Mouse (Mus musculus) liver, embryonic 15.5 days (tissue): Measurements from ENCODE around the gene Zmiz1. TPM values are rescaled to one million over a fixed set of nuclear protein-coding genes. Genes with fewer than 3 reads are reported as not detected.
A peak's percentile ranks its signal among the peaks of the same experiment; 100 is the strongest.

Experiments used
- ATAC-seq: fragments of 200-750 bp; cut with Nextera tagmentation; 2 replicates; pipeline ENCODE4 v1.8.0; 2017; ENCODE audit warnings: moderate number of reproducible peaks, mild to moderate bottlenecking, moderate library complexity; ENCODE audit not compliant: insufficient read depth
- H3K27ac ChIP-seq: fragments of 300-500 bp; sonication (generic); replicated peaks from 2 replicates; pipeline ENCODE4 v1.5.1; 2015; ENCODE audit warnings: mild to moderate bottlenecking, inconsistent platforms
- H3K27me3 ChIP-seq: fragments of 300-500 bp; sonication (generic); 2 replicates; pipeline ENCODE4 v1.6.1; 2015; ENCODE audit warnings: mild to moderate bottlenecking, inconsistent platforms
- H3K36me3 ChIP-seq: fragments of 300-500 bp; sonication (generic); replicated peaks from 2 replicates; pipeline ENCODE4 v1.6.1; 2015; ENCODE audit warnings: moderate library complexity, mild to moderate bottlenecking, inconsistent platforms
- H3K4me1 ChIP-seq: fragments of 300-500 bp; sonication (generic); replicated peaks from 2 replicates; pipeline ENCODE4 v1.6.1; 2015; ENCODE audit warnings: inconsistent platforms
- H3K4me2 ChIP-seq: fragments of 300-500 bp; sonication (generic); 2 replicates; pipeline ENCODE4 v1.6.1; 2015; ENCODE audit warnings: moderate library complexity, mild to moderate bottlenecking, inconsistent platforms
- H3K4me3 ChIP-seq: fragments of 300-500 bp; sonication (generic); replicated peaks from 2 replicates; pipeline ENCODE4 v1.5.1; 2015; ENCODE audit warnings: mild to moderate bottlenecking, inconsistent platforms
- H3K9ac ChIP-seq: fragments of 300-500 bp; sonication (generic); 2 replicates; pipeline ENCODE4 v1.6.1; 2015; ENCODE audit warnings: moderate library complexity, mild to moderate bottlenecking, inconsistent platforms
- H3K9me3 ChIP-seq: fragments of 300-500 bp; sonication (generic); replicated peaks from 2 replicates; pipeline ENCODE4 v1.6.1; 2016; ENCODE audit warnings: inconsistent platforms
- WGBS: fragments of 180-500 bp; shearing (Covaris S2); methylation state at CpG from one replicate; pipeline ENCODE4 v1.1.7; 2015; ENCODE audit warnings: mixed read lengths; ENCODE audit not compliant: insufficient replicate concordance; 5-methylcytosine and 5-hydroxymethylcytosine counted together
- polyA plus RNA-seq: library from polyadenylated mRNA; unstranded; fragments of >200 nt; fragmentation: Nextera tagmentation; extraction: Ambion mirVana; gene quantifications from 2 replicates; pipeline ENCODE4 v1.2.1, GENCODE M21; 2015

The Zmiz1 gene
- polyA plus RNA-seq, 1 experiment from 2014 or later = 4.3 TPM

- no peaks in the 10 kb centered on the region for H3K27me3 ChIP-seq
- H3K27ac ChIP-seq = 0 out of 2 replicates have a peak overlapping the region, but pooled peaks have one; percentile 30
- peaks cover 3% of the 10 kb centered on the region for H3K36me3 ChIP-seq
- H3K4me3 ChIP-seq = no peak overlapping the region
- H3K4me1 ChIP-seq = peaks cover 90% of the 10 kb centered on the region
- H3K4me2 ChIP-seq = no peak overlapping the region
- peak; percentile 25; the same call in 1 of the 2 replicates for ATAC-seq
- WGBS = 60% methylated on average over 5 of the region's 5 CpGs
- no peak overlapping the region for H3K9ac ChIP-seq
- H3K9me3 ChIP-seq = no peaks in the 10 kb centered on the region
These were observed 49.8 kb downstream of the Zmiz1 start for GRCm38 (mm10) chr14:25508757-25509139.

GRCm38 (mm10) chr14:25509450-25510129 is 50.6 kb downstream of the Zmiz1 start:
- no peaks in the 10 kb centered on the region; the same call in 1 of the 2 replicates for H3K36me3 ChIP-seq
- no peak overlapping the region for H3K4me2 ChIP-seq
- no peaks in the 10 kb centered on the region for H3K27me3 ChIP-seq
- H3K4me1 ChIP-seq = peaks cover 88% of the 10 kb centered on the region
- H3K9ac ChIP-seq = no peak overlapping the region
- 84% methylated on average over 20 of the region's 20 CpGs for WGBS
- no peak overlapping the region for H3K4me3 ChIP-seq
- H3K9me3 ChIP-seq = no peaks in the 10 kb centered on the region
- no peak overlapping the region; the same call in 1 of the 2 replicates for H3K27ac ChIP-seq
- no peak for ATAC-seq

- Histone ChIP-seq H3K4me2 (no peak overlapping the region), H3K27ac (no peak overlapping the region; the same call in 1 of the 2 replicates), H3K36me3 (no peaks in the 10 kb centered on the region; the same call in 1 of the 2 replicates), H3K9ac (no peak overlapping the region), H3K27me3 (no peaks in the 10 kb centered on the region), H3K4me3 (no peak overlapping the region), H3K9me3 (no peaks in the 10 kb centered on the region), H3K4me1 (peaks cover 88% of the 10 kb centered on the region)
- no peak for ATAC-seq
- WGBS = 72% methylated on average over 3 of the region's 3 CpGs
These were observed 51.4 kb downstream of the Zmiz1 start for GRCm38 (mm10) chr14:25510362-25510761.

DNA sequence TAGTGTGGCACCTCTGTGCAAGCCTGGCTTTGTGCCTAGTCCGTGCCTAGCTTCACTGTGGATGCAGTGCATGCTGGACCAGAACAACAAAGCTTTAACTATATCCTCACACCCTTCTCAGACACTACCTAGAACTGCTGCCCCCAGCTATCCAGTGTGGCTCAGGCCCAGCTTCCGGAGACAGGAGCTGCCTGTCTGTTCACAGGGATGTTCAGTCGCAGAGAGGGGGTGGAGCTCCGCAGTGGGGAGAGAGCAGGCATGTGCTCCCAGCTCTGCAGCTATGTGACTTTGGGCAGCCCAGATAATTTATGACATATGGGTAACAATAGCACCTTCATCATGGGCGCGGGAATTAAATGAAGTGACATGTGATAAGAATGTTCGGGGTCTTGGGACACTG is 52.0 kb downstream of the Zmiz1 start:
- peaks cover 88% of the 10 kb centered on the region for H3K4me1 ChIP-seq
- no peak for ATAC-seq
- H3K4me3 ChIP-seq = no peak overlapping the region
- H3K27ac ChIP-seq = no peak overlapping the region
- no peak overlapping the region for H3K4me2 ChIP-seq
- 53% methylated on average over 7 of the region's 7 CpGs for WGBS
- no peak overlapping the region for H3K9ac ChIP-seq
- H3K9me3 ChIP-seq = no peaks in the 10 kb centered on the region
- H3K27me3 ChIP-seq = no peaks in the 10 kb centered on the region
- H3K36me3 ChIP-seq = no peaks in the 10 kb centered on the region; the same call in 1 of the 2 replicates

DNA sequence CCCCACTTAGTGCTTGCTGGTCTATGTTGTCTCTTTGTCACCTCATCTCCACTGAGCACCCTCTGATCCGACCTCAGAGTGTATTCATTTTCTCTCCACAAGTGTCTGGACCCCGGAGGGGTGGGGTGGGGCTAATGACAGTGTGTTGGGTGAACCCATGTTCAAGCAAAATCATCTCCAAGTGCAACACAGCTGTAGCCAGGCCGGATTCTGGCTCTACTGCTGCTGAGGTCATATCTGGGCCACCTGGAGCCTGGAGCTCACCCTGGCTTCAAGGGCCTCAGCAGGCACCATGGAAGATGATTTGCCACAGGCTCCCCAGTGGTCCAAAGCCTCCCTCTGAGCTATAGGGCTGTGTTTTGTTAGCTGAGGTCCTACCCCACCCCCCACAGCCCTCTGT is 52.6 kb downstream of the Zmiz1 start:
- Histone ChIP-seq H3K27ac (no peak overlapping the region), H3K27me3 (no peaks in the 10 kb centered on the region), H3K4me3 (no peak overlapping the region), H3K4me2 (no peak overlapping the region), H3K9ac (no peak overlapping the region), H3K9me3 (no peaks in the 10 kb centered on the region), H3K36me3 (no peaks in the 10 kb centered on the region; the same call in 1 of the 2 replicates), H3K4me1 (peaks cover 90% of the 10 kb centered on the region)
- no peak for ATAC-seq
- WGBS = 43% methylated on average over 3 of the region's 3 CpGs

DNA sequence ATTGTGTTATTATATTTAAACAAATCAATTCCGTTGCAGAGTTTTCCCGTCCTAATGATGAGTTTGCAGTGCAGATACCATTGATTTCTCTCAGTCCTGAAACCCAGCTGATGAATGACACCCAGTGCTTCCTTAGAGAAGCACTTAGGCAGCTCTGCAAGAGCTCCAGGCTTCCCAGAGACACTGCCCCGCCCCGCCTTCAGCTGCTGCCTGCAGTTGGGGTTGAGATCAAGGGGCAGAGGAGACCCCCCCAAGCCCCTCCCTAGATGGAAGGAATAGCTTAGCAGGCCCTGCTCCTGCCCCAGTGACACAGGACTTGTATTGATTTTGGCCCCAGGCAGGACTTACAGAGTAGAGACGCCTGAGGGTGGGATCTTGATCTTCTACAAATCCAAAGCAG is 53.0 kb downstream of the Zmiz1 start:
- no peaks in the 10 kb centered on the region for H3K27me3 ChIP-seq
- H3K9ac ChIP-seq = no peak overlapping the region
- no peaks in the 10 kb centered on the region; the same call in 1 of the 2 replicates for H3K36me3 ChIP-seq
- 50% methylated on average over 5 of the region's 5 CpGs for WGBS
- peaks cover 90% of the 10 kb centered on the region for H3K4me1 ChIP-seq
- no peak overlapping the region for H3K27ac ChIP-seq
- ATAC-seq = no peak
- no peak overlapping the region for H3K4me3 ChIP-seq
- no peaks in the 10 kb centered on the region for H3K9me3 ChIP-seq
- no peak overlapping the region for H3K4me2 ChIP-seq

DNA sequence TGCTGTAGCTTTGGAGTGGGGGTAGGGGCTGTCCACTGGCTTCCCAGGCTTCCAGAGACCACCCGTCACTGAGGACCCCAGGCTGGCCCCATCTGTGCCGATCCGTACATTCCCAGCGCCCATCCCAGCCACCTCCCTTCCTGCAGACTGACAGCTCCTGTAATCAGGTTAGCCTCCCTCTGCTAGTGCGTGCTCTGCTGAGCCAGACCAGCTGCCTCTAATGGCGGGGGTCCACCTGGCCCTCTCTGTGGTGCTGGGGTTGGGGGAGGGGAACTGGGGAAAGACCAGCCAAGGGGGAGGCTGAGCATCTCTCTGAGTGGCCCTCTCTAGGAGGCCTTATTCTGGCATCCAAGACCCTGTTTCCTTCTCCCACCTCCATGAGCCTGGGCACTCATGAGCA is 53.8 kb downstream of the Zmiz1 start:
- H3K27ac ChIP-seq = no peak overlapping the region
- no peaks in the 10 kb centered on the region for H3K27me3 ChIP-seq
- no peak overlapping the region for H3K9ac ChIP-seq
- WGBS = 71% methylated on average over 6 of the region's 6 CpGs
- no peak for ATAC-seq
- no peak overlapping the region for H3K4me2 ChIP-seq
- H3K4me3 ChIP-seq = no peak overlapping the region
- no peaks in the 10 kb centered on the region for H3K9me3 ChIP-seq
- no peaks in the 10 kb centered on the region; the same call in 1 of the 2 replicates for H3K36me3 ChIP-seq
- H3K4me1 ChIP-seq = peaks cover 94% of the 10 kb centered on the region

DNA sequence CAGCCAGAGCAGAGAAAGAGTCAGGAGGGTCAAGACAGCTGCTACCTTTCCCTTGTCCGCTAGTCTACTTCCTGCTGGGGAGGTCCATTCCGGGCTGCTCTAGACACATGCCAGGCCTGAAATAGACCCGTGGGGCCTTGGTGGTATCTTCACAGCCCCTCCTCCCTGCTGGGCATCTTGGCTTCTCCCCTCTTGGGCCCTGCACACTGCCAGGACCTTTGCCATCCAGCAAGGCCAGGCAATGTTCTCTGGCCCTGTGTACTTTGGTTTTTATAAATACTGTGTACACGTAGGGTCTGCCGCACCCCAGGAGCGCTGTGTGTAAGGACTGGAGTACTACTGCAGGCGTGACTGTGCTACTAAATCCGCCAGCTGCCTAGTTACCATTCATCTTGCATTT is 54.5 kb downstream of the Zmiz1 start:
- Histone ChIP-seq H3K4me1 (peaks cover 93% of the 10 kb centered on the region), H3K4me3 (no peak overlapping the region), H3K9ac (no peak overlapping the region), H3K27ac (no peak overlapping the region; the same call in 1 of the 2 replicates), H3K27me3 (no peaks in the 10 kb centered on the region), H3K9me3 (no peaks in the 10 kb centered on the region), H3K4me2 (no peak overlapping the region), H3K36me3 (no peaks in the 10 kb centered on the region; the same call in 1 of the 2 replicates)
- WGBS = 51% methylated on average over 8 of the region's 8 CpGs
- ATAC-seq = no peak

- H3K4me2 ChIP-seq = no peak overlapping the region
- no peak overlapping the region for H3K9ac ChIP-seq
- H3K27me3 ChIP-seq = no peaks in the 10 kb centered on the region
- no peak for ATAC-seq
- no peak overlapping the region for H3K4me3 ChIP-seq
- no peaks in the 10 kb centered on the region for H3K36me3 ChIP-seq
- H3K27ac ChIP-seq = no peak overlapping the region; the same call in 1 of the 2 replicates
- H3K9me3 ChIP-seq = no peaks in the 10 kb centered on the region
- WGBS = 71% methylated on average over 2 of the region's 2 CpGs
- peaks cover 94% of the 10 kb centered on the region for H3K4me1 ChIP-seq
These were observed 56.0 kb downstream of the Zmiz1 start for GRCm38 (mm10) chr14:25514943-25515512.

GRCm38 (mm10) chr14:25515924-25516323 is 56.9 kb downstream of the Zmiz1 start:
- H3K9ac ChIP-seq = no peak overlapping the region
- no peak overlapping the region for H3K4me3 ChIP-seq
- no peak for ATAC-seq
- peaks cover 94% of the 10 kb centered on the region for H3K4me1 ChIP-seq
- H3K4me2 ChIP-seq = no peak overlapping the region
- no peaks in the 10 kb centered on the region for H3K27me3 ChIP-seq
- peak overlapping the region; percentile 81; the same call in 1 of the 2 replicates for H3K27ac ChIP-seq
- 71% methylated on average over 9 of the region's 9 CpGs for WGBS
- no peaks in the 10 kb centered on the region for H3K9me3 ChIP-seq
- no peaks in the 10 kb centered on the region for H3K36me3 ChIP-seq

DNA sequence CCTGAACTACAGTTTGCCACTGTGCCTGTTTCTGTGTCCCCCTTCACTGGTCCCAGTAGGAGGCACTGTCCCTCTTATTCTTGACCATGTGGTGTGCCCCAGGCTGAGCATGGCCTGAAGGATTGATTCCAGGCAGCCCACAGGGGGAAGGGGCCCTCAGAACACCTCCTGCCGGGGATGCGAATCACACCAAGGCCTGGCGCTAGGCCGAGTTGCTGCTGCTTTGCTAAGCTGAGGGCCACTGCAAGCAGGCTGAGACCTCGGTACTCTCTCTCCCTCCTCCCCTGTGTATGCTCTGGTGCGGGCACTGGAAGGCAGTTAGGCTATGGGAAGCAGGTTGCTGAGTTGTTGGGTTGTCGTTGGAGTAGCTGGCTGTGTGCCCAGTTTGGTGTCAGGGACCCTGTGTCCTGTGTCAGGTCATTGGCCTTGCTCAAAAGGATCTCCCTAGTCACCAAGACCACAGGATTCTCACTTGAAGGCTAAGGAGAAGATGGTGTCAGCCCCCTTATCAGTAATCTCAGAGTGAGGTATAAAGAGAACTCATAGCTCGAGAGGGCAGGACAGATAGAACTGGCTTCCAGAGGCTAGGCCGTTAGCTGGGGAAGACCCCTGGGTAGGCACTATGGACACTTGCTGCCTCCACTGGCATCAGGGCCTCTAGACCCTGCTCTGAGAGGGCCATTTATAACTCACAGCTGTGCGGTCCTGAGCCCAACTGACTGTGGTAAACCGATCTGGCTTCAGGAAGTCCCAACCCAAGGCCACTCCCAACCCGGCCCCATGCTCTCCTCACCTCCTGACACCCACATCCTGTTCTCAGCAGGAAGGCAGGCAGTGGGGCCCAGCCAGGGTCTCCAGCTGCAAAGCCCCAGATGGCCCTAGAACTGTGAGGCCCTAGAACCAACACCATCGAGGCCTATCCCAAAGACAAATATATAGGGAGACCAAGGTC is 57.9 kb downstream of the Zmiz1 start:
- ATAC-seq = peak; percentile 62
- Histone ChIP-seq H3K27ac (peak overlapping the region; percentile 81), H3K4me2 (peak overlapping the region; percentile 42), H3K9ac (peak overlapping the region; percentile 11; the same call in 1 of the 2 replicates), H3K4me3 (no peak overlapping the region), H3K36me3 (no peaks in the 10 kb centered on the region), H3K27me3 (no peaks in the 10 kb centered on the region), H3K9me3 (no peaks in the 10 kb centered on the region), H3K4me1 (peaks cover 96% of the 10 kb centered on the region)
- WGBS = 7% methylated on average over 13 of the region's 13 CpGs
